Mouse (Mus musculus) lung, adult 2 months (tissue): ENCODE data around the gene Nek8. TPM values are rescaled to one million over a fixed set of nuclear protein-coding genes. Genes with fewer than 3 reads are reported as not detected.
A peak's percentile ranks its signal among the peaks of the same experiment; 100 is the strongest.

ENCODE experiments used
- DNase-seq: peaks from one replicate; pipeline ENCODE4 v3.0.0; 2022
- H3K4me1 ChIP-seq: fragments of 200-500 bp; 2 replicates; pipeline ENCODE4 v1.6.1; 2011; ENCODE audit warnings: low read length; ENCODE audit not compliant: control insufficient read depth, insufficient read depth
- H3K4me3 ChIP-seq: fragments of 200-500 bp; replicated peaks from 2 replicates; pipeline ENCODE3; 2011; ENCODE audit warnings: low read depth, mild to moderate bottlenecking, control low read depth, low read length; ENCODE audit errors: extremely low read depth
- CTCF ChIP-seq: fragments of 200-500 bp; IDR thresholded peaks from 2 replicates; pipeline ENCODE4 v1.5.1; 2011; ENCODE audit warnings: mild to moderate bottlenecking, low read length, control low read depth; ENCODE audit not compliant: insufficient read depth
- POLR2A ChIP-seq: fragments of 200-500 bp; IDR thresholded peaks from 2 replicates; pipeline ENCODE4 v1.6.1; 2011; ENCODE audit warnings: low read depth, mild to moderate bottlenecking, control low read depth, low read length, borderline replicate concordance; ENCODE audit errors: extremely low read depth
- WGBS: fragments of 180-500 bp; shearing (Covaris S2); methylation state at CpG from one replicate; pipeline ENCODE4 v1.1.7; 2018; 5-methylcytosine and 5-hydroxymethylcytosine counted together
- polyA plus RNA-seq: library from polyadenylated mRNA; depleted of rRNA; stranded (reverse); fragments of >200 nt; gene quantifications from 2 replicates; pipeline ENCODE4 v1.2.3, GENCODE M21; 2012; rRNA removed

Gene Nek8
- 16.1 and 18.9 TPM in 2 replicates for polyA plus RNA-seq

DNA sequence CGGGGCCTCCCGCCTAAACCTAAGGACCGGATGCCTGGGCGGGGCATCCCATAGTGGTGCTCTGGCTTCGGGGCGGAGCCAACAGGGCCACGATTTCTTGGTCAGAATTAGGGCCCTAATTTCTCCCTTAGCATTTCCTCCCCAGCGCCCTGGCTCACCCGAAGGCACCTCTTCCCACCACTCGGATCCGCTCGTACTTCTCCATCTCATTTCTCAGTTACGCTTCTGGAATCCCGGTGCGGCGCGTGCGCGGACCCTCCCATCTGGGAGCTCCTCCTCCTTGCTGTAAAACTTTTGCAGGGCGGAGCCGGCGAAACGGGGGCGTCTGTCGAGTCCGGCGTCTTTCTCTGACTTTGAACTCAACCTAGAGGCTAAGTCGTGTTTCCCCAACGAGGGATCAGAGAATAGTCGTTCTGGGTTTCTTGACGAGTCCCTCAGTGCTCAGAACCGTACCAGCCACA, at the start of gene Nek8, which contains the start of gene Tlcd1:
Nek8 (minus strand) TSS at position 274 of the 461 bp plus-strand sequence.
Tlcd1 (plus strand) TSS at position 310 of the 461 bp plus-strand sequence.
- H3K4me1 ChIP-seq = peaks cover 3% of the 10 kb centered on the region; the same call in 1 of the 2 replicates
- WGBS = under 1% methylated on average over 32 of the region's 32 CpGs

DNA sequence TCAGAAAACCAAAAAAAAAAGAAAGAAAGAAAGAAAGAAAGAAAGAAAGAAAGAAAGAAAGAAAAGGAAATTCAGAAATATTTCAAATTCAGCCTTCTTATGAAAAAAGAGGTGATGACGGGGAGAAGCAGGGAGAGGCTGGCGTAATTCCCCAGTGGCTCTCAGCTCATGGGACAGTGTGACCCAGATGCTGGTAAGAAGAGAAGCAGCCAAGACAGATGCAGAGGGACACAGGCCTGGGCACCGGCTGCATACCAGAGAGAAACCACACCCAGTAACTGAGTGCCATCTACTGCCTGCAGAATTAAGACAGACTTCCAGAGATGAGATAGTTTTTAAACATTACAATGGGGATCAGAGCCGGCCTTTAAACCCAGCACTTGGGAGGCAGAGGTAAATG, 47.1 kb upstream of the Nek8 start:
- H3K4me1 ChIP-seq = no peaks in the 10 kb centered on the region
- 83% methylated on average over 4 of the region's 4 CpGs for WGBS
- TF ChIP-seq CTCF = no peak
- TF ChIP-seq POLR2A = no peak
- H3K4me3 ChIP-seq = no peak overlapping the region
- DNase-seq = no peak

More for the DNA sequence above, at the start of gene Nek8, which contains the start of gene Tlcd1:
- peak; percentile 96 for DNase-seq
- peak within 1 kb of the TSS; percentile 96 for H3K4me3 ChIP-seq
- TF ChIP-seq POLR2A (peak; percentile 50; the same call in 1 of the 2 replicates), CTCF (no peak)

DNA sequence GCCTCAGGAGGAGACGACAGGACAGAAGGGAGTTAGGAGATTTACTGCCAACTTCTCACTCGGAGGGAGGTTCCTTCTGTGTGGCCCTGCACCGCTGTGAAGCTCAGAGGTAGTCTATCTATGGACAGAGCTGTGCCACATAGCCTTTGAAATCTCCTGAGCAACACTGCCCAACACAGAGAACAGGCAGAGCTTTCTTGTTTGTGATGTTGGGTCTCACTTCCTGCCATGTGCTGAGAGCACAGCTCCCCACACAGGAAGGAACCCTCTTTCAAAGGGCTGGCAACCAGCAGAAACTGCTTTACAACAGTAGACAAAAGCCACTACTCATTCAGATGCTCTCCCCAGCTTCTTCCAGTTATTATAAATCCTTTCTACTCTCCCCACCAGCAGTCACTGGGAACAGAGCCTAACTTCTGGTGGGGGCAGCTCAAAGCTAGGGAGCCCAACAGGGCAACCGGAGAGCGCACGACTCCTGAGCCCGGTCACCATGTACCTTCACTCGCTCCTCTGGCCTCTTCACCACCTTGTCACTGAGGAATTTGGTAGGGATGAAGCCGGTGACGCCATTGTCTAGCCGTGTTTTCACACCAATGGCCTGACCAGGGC, 39.3 kb upstream of the Nek8 start:
- WGBS = 87% methylated on average over 11 of the region's 11 CpGs
- Histone ChIP-seq H3K4me1 (no peaks in the 10 kb centered on the region), H3K4me3 (no peak overlapping the region)
- no peak for DNase-seq
- no peak for TF ChIP-seq POLR2A
- TF ChIP-seq CTCF = no peak

DNA sequence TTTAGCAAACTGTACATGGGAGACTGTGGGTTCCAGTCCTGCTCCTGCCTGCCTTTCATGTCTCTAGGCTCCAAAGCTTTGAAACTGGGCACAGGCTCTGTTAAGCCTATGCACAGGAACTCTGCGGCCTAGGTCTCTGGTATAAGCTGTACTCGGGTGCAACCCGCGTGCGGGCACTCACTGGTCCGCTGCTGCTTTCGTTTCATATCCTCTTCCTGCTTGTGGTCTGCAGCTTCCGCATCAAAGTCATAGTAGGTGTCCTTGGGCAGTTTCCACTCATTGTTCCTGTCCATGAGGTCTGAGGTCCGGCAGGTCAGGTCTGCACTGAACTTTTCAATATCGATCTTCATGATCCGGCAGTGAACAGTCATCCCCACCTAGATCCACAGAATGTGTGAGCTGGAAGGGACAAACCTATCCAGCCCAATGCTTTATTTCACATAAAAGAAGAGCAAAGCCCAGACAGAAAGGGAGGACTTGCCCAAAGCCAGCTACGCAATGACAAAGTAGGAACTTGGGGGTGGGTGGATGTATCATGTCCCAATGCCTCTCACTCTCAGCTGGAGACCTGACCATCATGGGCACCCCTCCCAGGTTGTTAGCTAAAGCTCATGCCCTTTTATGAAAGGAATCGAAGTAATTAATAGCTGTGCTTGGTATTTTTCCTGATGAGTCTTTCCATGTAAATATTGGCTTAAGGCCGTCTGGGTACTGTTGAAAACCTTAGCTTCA, 36.8 kb upstream of the Nek8 start:
- WGBS = 74% methylated on average over 14 of the region's 14 CpGs
- Histone ChIP-seq H3K4me3 (no peak overlapping the region), H3K4me1 (no peaks in the 10 kb centered on the region)
- TF ChIP-seq CTCF (no peak), POLR2A (no peak)
- no peak for DNase-seq

DNA sequence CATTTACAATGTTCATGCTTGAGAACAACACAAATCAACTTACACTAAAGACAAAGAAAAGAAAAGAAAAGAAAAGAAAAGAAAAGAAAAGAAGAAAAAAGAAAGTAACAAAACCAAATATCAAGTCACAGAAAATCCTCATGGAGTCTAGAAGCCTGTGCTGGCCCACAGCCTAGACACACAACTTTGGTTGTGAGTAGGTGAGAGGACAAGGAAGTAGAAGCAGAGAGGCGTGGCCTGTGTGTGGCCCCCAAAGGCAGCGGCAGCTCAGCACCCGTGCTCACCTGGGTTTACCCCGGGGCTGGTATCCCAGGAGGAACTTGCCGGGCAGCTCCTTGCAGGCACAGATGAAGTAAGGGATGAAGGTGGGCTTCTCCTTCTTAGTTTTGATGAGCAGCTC, 35.0 kb upstream of the Nek8 start:
- H3K4me1 ChIP-seq = no peaks in the 10 kb centered on the region
- WGBS = 65% methylated on average over 5 of the region's 5 CpGs
- DNase-seq = no peak
- TF ChIP-seq POLR2A = no peak
- TF ChIP-seq CTCF = no peak
- no peak overlapping the region for H3K4me3 ChIP-seq

DNA sequence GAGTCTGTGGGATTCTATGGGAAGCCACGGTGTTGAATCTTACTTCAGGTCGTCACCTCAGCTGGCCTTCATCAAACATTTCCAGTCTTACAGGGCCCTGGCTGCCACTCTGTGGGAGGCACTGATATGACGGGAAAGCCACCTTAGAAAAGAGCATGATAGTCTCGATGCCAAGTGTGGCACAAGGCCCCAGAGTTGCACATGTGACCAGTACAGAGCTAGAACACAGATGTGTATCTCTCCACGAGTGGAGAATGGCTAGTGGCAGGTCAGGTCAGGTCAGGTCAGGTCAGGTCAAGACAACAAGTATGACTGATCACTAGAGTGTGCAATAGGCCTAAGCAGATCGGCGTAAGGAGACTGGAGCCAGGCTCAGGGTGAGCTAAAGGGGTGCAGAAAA, 34.1 kb upstream of the Nek8 start:
- DNase-seq = no peak
- 53% methylated on average over 7 of the region's 7 CpGs for WGBS
- TF ChIP-seq CTCF (no peak), POLR2A (no peak)
- no peak overlapping the region for H3K4me3 ChIP-seq
- no peaks in the 10 kb centered on the region for H3K4me1 ChIP-seq

DNA sequence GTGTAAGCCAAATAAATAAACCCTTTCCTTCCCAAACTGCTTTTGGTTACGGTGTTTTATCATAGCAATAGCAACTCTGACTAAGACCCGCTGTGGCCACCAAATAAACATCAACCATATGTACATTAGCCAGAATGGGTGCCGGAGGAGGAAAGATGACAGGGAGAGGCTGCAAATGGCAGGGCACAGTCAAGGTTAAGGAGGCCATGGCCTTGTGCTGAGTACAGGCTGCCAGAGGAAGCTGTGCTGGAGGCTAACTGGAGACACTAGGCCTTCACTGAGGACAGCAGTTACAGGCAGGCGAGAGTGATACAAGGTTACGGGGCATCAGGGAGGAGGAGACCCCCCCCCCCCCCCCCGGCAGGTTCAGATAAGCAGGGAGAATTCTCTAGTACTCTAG, 33.4 kb upstream of the Nek8 start:
- H3K4me1 ChIP-seq = no peaks in the 10 kb centered on the region
- TF ChIP-seq POLR2A = no peak
- TF ChIP-seq CTCF = no peak
- DNase-seq = no peak
- no peak overlapping the region for H3K4me3 ChIP-seq
- WGBS = 81% methylated on average over 6 of the region's 6 CpGs

DNA sequence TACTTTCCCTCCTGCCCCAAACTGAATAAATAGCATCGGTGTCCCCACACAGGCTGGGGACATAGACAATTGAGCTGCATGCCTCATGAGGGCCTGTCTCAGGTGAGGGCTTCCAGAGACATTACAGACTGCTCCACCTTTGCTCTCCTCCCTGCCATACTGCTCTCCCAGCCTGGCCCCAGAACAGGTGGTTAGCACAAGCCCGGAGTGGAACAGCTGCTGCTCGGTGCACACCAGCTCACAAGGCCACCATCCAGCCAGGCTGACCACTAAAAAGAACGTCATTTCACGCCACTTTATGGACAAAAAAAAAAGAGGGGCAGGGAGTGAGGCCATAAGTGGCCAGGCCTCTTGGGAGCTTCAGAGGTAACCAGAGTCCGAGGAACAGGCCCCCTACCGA, 30.7 kb upstream of the Nek8 start:
- WGBS = 91% methylated on average over 7 of the region's 7 CpGs
- Histone ChIP-seq H3K4me1 (no peaks in the 10 kb centered on the region), H3K4me3 (no peak overlapping the region)
- TF ChIP-seq POLR2A = no peak
- TF ChIP-seq CTCF = no peak
- DNase-seq = no peak

DNA sequence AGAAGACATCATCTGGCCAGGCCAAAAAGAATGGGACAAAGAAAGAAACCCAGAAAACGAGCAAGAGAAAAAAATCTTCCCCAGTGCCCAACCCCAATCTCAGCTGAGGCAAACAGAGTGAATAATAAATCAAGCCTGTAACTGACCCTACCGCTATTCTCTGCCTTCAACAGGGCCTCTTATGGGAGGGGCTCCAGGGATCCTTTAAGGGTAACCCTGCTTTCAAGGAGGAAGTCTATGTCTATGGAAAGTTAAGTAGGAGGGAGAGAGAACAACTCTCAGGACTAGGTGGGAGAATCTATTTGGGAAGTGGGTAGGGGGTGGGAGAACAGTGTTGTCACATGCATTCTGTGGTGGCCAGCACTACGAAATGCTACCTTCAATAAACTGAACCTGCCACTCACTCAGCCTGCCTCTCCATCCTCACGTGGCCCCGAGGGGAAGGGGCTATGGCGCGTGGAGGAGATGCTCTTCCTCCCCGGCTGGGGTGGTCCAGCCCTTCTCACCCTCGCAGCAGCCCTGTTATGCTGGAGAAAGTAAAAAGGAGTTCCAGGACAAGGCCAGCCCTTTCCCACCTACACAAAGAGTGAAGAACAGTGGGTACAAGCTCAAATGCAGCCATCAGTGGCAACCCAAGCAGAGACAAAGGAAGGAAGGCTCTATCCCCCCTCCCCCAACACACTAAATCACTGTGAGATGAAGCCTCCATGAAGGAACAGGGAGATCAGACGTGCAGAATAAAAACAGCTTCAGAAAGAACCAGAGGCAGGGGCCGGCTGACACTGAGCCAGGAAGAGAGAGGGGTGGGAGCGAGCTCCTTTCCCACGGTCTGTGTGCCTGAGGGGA, 29.1 kb upstream of the Nek8 start:
- TF ChIP-seq CTCF (no peak), POLR2A (no peak)
- H3K4me1 ChIP-seq = no peaks in the 10 kb centered on the region
- H3K4me3 ChIP-seq = no peak overlapping the region
- no peak for DNase-seq
- WGBS = 77% methylated on average over 13 of the region's 13 CpGs
